Mouse (Mus musculus): ENCODE measurements around the gene Ddx20.

Ddx20 gene

DNA sequence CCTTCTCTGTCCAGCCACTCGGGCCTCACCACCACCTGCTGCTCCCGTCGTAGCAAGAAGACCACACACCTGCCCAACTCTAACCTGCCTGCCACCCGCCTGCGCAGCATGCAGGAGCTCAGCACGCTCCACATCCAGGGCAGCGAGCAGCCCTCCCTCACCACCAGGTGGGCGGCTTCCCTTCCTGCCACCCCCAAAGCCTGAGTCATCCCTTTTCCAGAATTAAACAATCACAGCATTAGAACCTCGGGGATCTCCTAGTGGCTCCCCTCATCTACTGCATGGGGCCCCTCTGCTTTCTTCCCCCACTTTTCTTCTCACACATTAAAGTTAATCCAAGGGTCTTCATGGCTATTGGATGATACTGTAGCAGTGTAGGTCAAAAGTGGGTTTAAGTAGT is 19.2 kb downstream of the Ddx20 start:
- no peak for DNase-seq (ENCODE audit: low read depth, low spot score)

DNA sequence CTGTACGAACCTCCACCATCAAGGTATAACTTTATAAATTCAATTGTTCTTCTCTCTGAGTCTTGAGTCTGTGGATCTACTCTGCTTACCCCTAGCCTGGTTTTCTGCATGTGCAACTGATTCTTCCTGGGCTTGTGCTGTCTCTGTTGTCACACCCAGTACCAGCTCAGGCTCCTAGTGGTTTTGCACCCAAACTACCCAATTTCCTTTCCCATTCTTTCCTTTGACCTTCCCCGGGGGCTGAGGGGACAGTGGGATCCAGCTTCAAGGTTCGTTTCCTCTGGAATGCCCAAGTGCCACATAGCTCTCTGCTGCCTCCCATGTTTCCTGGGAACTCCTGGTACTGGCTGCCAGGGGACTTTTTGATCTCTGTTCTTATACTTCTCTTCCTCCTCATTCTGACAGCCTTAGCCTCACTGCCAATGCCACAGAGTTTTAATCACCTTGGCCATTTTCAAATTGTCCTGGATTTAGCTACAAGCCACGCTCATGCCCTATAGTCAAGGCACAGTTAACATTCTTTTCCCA is 20.3 kb downstream of the Ddx20 start:
- DNase-seq (ENCODE audit: low read depth, low spot score), result no peak

DNA sequence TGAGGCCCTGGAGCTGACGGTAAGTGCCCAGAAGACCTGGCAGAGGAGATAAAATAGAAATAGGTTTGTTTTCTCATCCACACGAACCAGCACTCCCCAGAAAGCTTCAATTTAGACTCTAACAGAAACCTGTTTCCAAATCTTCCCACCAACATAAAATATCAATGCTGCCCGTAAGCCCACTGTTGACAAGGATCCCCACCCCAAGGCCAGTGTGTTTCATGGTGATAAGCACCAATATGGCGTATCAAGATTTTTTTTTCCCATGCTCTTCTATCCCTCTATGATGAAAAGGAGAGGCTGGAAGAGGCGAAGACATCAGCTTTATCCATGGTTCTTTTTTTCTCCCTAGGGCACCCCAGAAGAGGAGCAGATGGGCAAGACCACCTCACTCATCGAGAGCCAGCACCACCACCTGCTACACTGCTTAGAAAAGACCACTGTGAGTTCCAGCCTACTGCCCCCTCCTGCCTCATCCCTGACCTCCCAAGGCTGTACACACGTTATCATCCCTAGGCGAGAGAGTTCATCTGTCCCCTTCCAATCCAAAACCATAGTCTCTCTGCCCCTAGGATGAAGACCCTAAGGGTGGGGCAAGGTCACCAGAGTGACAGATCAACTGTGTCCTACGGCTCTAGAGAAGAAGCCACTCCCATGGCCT is 22.1 kb downstream of the Ddx20 start:
- no peak for DNase-seq (ENCODE audit: low read depth, low spot score)

DNA sequence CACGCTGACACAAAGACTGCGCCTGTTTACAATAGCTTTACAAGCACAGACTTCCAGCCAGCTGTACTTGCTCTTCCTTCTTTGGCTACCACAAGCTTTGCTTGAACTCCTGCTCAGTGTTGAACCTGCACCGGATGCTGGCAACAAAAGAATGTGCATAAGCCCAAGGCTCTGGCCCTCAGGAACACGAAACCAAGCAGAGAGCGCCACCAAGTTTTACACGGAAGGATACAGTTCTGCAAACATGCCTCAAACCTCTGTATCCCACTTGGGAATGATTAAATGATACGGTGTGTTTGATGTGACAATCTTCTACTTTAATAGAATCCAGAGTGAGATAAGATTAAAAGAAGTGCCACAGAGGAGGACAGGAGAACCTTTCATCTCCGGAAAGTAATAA is 24.3 kb downstream of the Ddx20 start:
- DNase-seq (ENCODE audit: low read depth, low spot score), result no peak

DNA sequence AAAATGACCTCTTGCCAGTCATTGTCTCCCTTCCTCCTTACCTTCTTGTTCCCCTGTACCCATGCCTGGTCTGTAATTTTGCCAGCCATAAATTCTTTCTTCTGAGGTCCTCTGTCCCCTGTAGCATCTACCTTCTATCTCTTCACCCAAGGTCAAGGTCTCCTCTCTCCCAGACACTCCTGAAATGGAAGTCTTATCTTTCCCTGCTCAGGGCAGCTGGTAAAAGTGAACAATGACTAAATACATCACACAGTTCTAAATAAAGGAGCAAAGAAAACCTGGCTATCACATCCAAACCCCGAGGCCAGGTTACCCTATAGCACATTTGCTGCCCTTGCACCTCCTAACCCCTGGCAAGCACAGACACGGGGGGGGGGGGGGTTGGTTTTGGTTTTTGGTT is 26.8 kb downstream of the Ddx20 start:
- no peak for DNase-seq (ENCODE audit: low read depth, low spot score)

DNA sequence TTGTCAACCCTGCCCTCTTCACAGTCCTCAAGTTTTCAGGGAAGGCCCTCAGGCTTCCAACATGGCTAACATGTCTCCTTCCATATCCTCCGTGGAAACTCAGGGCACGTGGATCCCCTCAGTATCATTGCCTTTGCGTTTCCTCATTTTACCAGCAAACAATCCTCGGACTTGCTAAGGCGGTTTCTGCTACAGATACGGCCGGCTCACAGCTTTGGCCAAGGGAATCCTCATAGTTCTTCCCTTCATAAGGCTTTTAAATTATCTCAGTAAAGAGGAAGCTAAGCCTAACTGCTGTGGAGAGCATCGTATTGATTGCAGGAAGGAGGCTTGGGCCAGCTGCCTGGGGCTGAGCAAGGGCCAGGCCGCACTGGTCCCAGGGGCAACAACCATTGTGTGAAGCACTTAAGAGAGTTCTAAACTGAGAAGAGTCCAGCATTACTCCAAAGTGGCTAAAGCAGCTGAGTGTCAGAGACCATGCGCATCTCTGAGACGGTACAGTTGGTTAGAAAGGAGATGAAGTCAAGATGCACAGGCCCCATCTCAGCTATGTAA is 32.3 kb downstream of the Ddx20 start:
- no peak for DNase-seq (ENCODE audit: low read depth, low spot score)

DNA sequence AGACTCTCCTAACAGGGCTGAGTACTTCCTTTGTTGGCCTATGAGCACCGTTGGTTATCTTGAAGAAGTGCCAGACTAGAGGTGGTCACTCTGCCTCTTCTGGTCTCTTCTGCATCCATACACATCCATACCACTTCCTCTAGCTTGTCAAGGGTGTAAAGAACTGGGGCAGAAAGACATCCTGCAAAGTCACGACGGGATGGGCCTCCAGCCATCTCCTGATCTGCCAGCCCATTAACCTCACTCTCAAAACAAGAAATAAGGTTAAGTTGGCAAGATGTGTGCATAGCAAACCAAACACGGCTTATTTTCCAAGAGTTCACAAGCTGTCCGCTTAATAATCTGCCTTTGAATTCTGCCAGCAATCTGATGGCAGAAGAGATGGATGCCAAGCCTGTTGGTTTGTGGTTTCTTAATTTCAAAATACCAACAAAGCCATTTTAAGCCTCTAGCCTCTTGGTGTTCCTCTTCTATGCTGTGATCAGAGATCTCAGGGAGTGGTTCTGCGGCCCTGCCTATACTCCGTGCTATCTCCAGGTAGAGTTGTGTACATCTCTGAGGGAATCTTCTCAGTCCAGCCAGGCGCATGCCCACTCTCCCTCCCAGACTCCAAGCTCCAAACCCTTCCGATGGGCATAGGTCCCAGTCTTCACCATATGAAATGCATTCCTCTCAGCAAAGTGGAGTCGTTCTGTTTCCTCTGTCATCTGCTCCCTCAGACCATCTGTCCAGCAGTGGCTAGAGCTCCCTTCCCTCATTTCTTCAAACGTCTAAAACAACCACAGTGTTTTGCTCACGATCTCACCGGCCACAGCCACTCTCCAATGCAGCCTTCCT is 33.6 kb downstream of the Ddx20 start:
- DNase-seq (ENCODE audit: low read depth, low spot score), result no peak

DNA sequence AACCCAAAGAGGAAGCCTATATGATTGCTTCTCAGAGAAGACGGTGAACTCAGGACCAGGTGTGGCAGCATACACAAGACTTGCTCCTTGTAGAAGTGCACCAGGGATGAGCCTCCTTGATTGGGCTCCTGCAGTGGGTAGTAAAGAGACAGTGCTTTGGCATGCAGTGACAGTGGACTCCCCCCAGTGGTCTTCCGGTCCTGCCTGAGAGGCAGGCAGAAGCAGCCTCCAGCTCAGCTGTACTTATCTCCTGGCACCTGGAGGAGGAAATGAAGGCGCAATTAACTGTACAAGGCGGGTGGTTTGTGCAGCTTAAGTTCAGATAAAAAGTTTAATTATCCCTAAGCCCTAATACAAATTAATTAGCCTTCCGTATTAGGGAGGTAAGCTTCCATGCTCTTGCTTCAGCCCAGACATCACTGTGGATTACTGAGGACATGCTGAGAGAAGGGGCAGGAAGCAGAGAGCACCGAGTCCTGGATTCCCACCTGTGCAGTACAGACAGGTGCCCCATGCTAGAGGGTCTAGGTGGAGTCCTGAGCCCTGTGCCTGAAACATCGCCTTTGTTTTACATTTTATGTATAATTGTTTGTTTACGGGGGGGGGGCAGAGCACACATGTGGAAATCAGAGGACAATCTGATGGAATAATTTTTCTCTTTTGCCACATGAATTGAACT is 38.3 kb downstream of the Ddx20 start:
- no peak for DNase-seq (ENCODE audit: low read depth, low spot score)

DNA sequence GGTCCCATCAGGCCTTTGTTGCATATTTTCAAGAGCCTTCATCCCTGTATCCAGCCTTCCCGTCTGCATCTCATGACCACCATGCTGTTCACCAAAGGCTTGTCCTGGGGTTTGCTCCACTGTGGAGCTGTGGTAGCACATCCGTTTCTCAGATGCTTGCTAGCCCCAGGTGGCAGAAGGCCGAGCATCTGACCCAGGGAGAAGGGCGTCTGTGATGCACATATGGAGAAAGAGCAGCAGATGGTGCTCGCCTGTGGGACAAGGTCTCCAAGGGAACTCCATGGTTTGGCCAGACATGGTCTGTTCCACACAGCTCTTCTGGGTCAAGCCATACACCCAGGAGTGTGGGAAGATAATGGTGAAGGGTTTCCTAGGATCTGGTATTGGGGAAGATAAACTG is 43.8 kb downstream of the Ddx20 start:
- DNase-seq (ENCODE audit: low read depth, low spot score), result no peak

DNA sequence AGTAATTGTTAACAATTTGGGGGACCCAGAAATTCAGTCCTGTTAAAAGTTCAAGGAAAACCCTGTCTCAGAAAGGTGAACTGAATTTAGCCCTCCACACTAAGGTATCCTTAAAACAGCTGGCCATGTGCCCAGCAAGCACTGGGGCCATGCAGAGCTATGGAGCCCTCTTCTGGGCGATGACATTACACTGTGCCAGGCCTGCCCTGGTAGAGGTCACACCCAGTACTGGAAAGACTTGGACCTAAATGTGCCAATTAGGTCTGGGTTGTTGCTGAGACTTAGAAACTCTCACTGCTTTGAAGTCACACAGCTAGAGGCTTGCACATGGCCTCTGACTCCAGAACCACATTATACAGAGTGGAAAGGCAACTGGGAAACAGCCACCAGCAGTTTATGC is 45.2 kb downstream of the Ddx20 start:
- DNase-seq (ENCODE audit: low read depth, low spot score), result peak; percentile 14

DNA sequence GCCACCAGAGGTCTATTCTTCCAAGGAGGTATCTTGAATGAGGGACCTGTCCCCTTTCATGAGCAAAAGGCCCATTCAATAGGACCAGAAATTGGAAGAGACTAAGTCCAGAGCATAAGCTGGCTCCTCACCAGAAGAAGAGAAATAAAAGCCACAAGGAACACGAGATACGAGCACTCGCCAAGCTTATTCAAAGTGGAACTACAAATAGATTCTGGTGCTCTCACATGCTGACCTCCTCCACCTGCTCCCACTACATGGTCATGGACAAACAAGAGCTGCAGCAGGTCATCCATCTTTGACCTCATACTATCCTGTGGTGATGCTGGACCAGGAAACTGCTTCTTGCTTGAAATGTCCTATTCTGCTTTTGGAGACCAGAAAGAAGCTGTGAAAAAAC is 54.4 kb downstream of the Ddx20 start:
- no peak for DNase-seq (ENCODE audit: low read depth, low spot score)

DNA sequence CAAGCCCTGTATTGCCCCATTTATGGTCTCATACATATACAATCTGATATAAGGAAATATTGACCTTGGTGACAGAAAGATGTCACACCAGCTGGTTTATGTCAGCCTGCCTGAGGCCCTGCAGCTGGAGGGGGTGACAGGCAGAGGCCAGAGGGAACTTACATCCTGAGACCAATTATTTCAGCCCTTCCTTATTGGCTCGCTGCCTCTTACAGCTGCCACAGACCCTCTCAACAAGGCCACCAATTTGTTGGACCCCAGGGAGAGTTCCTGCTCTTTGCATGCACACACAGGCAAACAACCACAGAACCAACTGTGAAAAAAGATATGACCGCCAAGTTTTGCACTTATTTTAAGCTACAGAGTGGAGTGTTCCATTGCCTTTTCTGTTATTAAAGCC is 55.1 kb downstream of the Ddx20 start:
- no peak for DNase-seq (ENCODE audit: low read depth, low spot score)
